Mouse (Mus musculus) lung, adult 2 months (tissue): ENCODE results near the gene Slc4a5.

Experiments
- CTCF ChIP-seq: fragments of 200-500 bp; IDR thresholded peaks from 2 replicates; pipeline ENCODE4 v1.5.1; 2011; ENCODE audit warnings: mild to moderate bottlenecking, low read length, control low read depth; ENCODE audit not compliant: insufficient read depth
- POLR2A ChIP-seq: fragments of 200-500 bp; IDR thresholded peaks from 2 replicates; pipeline ENCODE4 v1.6.1; 2011; ENCODE audit warnings: low read depth, mild to moderate bottlenecking, control low read depth, low read length, borderline replicate concordance; ENCODE audit errors: extremely low read depth

GRCm38 (mm10) chr6:83278881-83279280, 59.3 kb downstream of the Slc4a5 start:
- TF ChIP-seq CTCF (peak; percentile 68), POLR2A (no peak)
